Mouse (Mus musculus) midbrain, postnatal 0 days (tissue): ENCODE data around the gene Vps9d1. TPM values are rescaled to one million over a fixed set of nuclear protein-coding genes. Genes with fewer than 3 reads are reported as not detected.

Experiments used
- ATAC-seq: fragments of 200-750 bp; cut with Nextera tagmentation; 2 replicates; pipeline ENCODE4 v1.8.0; 2017; ENCODE audit warnings: moderate number of reproducible peaks, mild to moderate bottlenecking, moderate TSS enrichment, moderate library complexity; ENCODE audit not compliant: low FRiP score
- DNase-seq: peaks from one replicate; pipeline ENCODE4 v3.0.0-alpha.2; 2015; ENCODE audit warnings: low spot score
- H3K27ac ChIP-seq: fragments of 300-500 bp; sonication (generic); 2 replicates; pipeline ENCODE4 v1.5.1; 2014; ENCODE audit warnings: low read depth, mild to moderate bottlenecking, low read length, mixed read lengths
- H3K27me3 ChIP-seq: fragments of 300-500 bp; sonication (generic); 2 replicates; pipeline ENCODE4 v1.6.1; 2014; ENCODE audit warnings: low read length, control low read depth, mixed read lengths; ENCODE audit not compliant: insufficient read depth
- H3K36me3 ChIP-seq: fragments of 300-500 bp; sonication (generic); 2 replicates; pipeline ENCODE4 v1.6.1; 2014; ENCODE audit warnings: low read length, control low read depth, mixed read lengths; ENCODE audit not compliant: insufficient read depth
- H3K4me1 ChIP-seq: fragments of 300-500 bp; sonication (generic); 2 replicates; pipeline ENCODE4 v1.6.1; 2014; ENCODE audit warnings: mild to moderate bottlenecking, control low read depth, antibody characterized with exemption, low read length, mixed read lengths; ENCODE audit not compliant: insufficient read depth
- H3K4me2 ChIP-seq: fragments of 300-500 bp; sonication (generic); 2 replicates; pipeline ENCODE4 v1.6.1; 2014; ENCODE audit warnings: low read depth, mild to moderate bottlenecking, low read length, mixed read lengths; ENCODE audit not compliant: poor library complexity, severe bottlenecking
- H3K4me3 ChIP-seq: fragments of 300-500 bp; sonication (generic); 2 replicates; pipeline ENCODE4 v1.5.1; 2014; ENCODE audit warnings: low read depth, mild to moderate bottlenecking, low read length, moderate library complexity
- H3K9ac ChIP-seq: fragments of 300-500 bp; sonication (generic); replicated peaks from 2 replicates; pipeline ENCODE4 v1.6.1; 2014; ENCODE audit warnings: mild to moderate bottlenecking, low read length, moderate library complexity, mixed read lengths; ENCODE audit not compliant: poor library complexity, severe bottlenecking
- H3K9me3 ChIP-seq: fragments of 300-500 bp; sonication (generic); 2 replicates; pipeline ENCODE4 v1.6.1; 2016; ENCODE audit warnings: low read length, control low read depth
- CTCF ChIP-seq: IDR thresholded peaks from 2 replicates; pipeline ENCODE4 v1.5.1; 2016; ENCODE audit warnings: antibody characterized with exemption, mild to moderate bottlenecking
- WGBS: fragments of 180-500 bp; shearing (Covaris S2); extraction: QIAGEN DNeasy Blood & Tissue Kit; methylation state at CpG from one replicate; pipeline ENCODE4 v1.1.7; 2014; 5-methylcytosine and 5-hydroxymethylcytosine counted together
- polyA plus RNA-seq: library from polyadenylated mRNA; unstranded; fragments of >200 nt; fragmentation: Nextera tagmentation; extraction: Ambion mirVana; gene quantifications from 2 replicates; pipeline ENCODE4 v1.2.1, GENCODE M21; 2015
- total RNA-seq: library from RNA; depleted of rRNA; stranded (reverse); fragments of >200 nt; gene quantifications from 2 replicates; pipeline ENCODE4 v1.2.3, GENCODE M21; 2014; rRNA removed

Vps9d1 gene
- 77.4 and 88.9 TPM in 2 replicates for total RNA-seq
- 66.1 and 70.7 TPM in 2 replicates for polyA plus RNA-seq

- H3K36me3 ChIP-seq: peaks cover 45% of the 10 kb centered on the region
Observed at GRCm38 (mm10) chr8:123254099-123254885, at the start of gene Vps9d1, which contains the start of gene Zfp276. Gene Vps9d1, minus strand, starts transcription at chr8:123254348. Gene Zfp276, plus strand, starts transcription at chr8:123254195.

GRCm38 (mm10) chr8:123298301-123298700, 44.2 kb upstream of the Vps9d1 start:
- WGBS: 96% methylated on average over 11 of the region's 11 CpGs
- Histone ChIP-seq H3K27ac (no peak overlapping the region), H3K4me2 (no peak overlapping the region), H3K4me1 (no peaks in the 10 kb centered on the region), H3K36me3 (no peaks in the 10 kb centered on the region), H3K4me3 (no peak overlapping the region), H3K9ac (no peak overlapping the region), H3K27me3 (no peaks in the 10 kb centered on the region), H3K9me3 (no peaks in the 10 kb centered on the region)
- TF ChIP-seq CTCF: no peak
- ATAC-seq: no peak
- DNase-seq: no peak

More at GRCm38 (mm10) chr8:123254099-123254885, at the start of gene Vps9d1, which contains the start of gene Zfp276:
- no peak for TF ChIP-seq CTCF
- ATAC-seq: peak; percentile 94
- Histone ChIP-seq H3K4me3 (peak within 1 kb of the TSS; percentile 97), H3K27ac (peak within 1 kb of the TSS; percentile 90), H3K4me2 (peak within 1 kb of the TSS; percentile 89), H3K9me3 (no peaks in the 10 kb centered on the region), H3K4me1 (peaks cover 11% of the 10 kb centered on the region; the same call in 1 of the 2 replicates), H3K27me3 (no peaks in the 10 kb centered on the region), H3K9ac (peak within 1 kb of the TSS; percentile 98)
- WGBS: under 1% methylated on average over 85 of the region's 99 CpGs
- DNase-seq: peak; percentile 88

- WGBS: 89% methylated on average over 2 of the region's 2 CpGs
- Histone ChIP-seq H3K9ac (no peak overlapping the region), H3K4me3 (no peak overlapping the region), H3K36me3 (no peaks in the 10 kb centered on the region), H3K9me3 (no peaks in the 10 kb centered on the region), H3K27me3 (no peaks in the 10 kb centered on the region), H3K4me1 (no peaks in the 10 kb centered on the region), H3K4me2 (no peak overlapping the region), H3K27ac (no peak overlapping the region)
- TF ChIP-seq CTCF: no peak
- ATAC-seq (no peak), DNase-seq (no peak)
Observed at GRCm38 (mm10) chr8:123292785-123293184, 38.6 kb upstream of the Vps9d1 start.

- Histone ChIP-seq H3K9me3 (no peaks in the 10 kb centered on the region), H3K27ac (no peak overlapping the region), H3K9ac (no peak overlapping the region), H3K27me3 (no peaks in the 10 kb centered on the region), H3K4me2 (no peak overlapping the region), H3K4me3 (no peak overlapping the region), H3K36me3 (no peaks in the 10 kb centered on the region), H3K4me1 (no peaks in the 10 kb centered on the region)
- TF ChIP-seq CTCF: no peak
- no peak for ATAC-seq
- WGBS: 95% methylated on average over 3 of the region's 3 CpGs
- DNase-seq: no peak
Observed at GRCm38 (mm10) chr8:123292281-123292680, 38.1 kb upstream of the Vps9d1 start.

GRCm38 (mm10) chr8:123291716-123292115, 37.6 kb upstream of the Vps9d1 start:
- ATAC-seq (no peak), DNase-seq (no peak)
- no peak overlapping the region for H3K4me2 ChIP-seq
- H3K27me3 ChIP-seq: no peaks in the 10 kb centered on the region
- 92% methylated on average over 8 of the region's 8 CpGs for WGBS
- no peaks in the 10 kb centered on the region for H3K9me3 ChIP-seq
- no peak overlapping the region for H3K9ac ChIP-seq
- H3K36me3 ChIP-seq: no peaks in the 10 kb centered on the region
- TF ChIP-seq CTCF: no peak
- H3K4me1 ChIP-seq: no peaks in the 10 kb centered on the region
- no peak overlapping the region for H3K4me3 ChIP-seq
- no peak overlapping the region for H3K27ac ChIP-seq

- WGBS: 94% methylated on average over 8 of the region's 8 CpGs
- Histone ChIP-seq H3K9ac (no peak overlapping the region), H3K36me3 (no peaks in the 10 kb centered on the region), H3K4me1 (no peaks in the 10 kb centered on the region), H3K9me3 (no peaks in the 10 kb centered on the region), H3K4me3 (no peak overlapping the region), H3K27ac (no peak overlapping the region), H3K27me3 (no peaks in the 10 kb centered on the region), H3K4me2 (no peak overlapping the region)
- ATAC-seq (no peak), DNase-seq (no peak)
- no peak for TF ChIP-seq CTCF
Observed at GRCm38 (mm10) chr8:123290679-123291078, 36.5 kb upstream of the Vps9d1 start.
